Mouse (Mus musculus) MEL (cell line): ENCODE measurements around the gene Heatr3. TPM values are rescaled to one million over a fixed set of nuclear protein-coding genes. Genes with fewer than 3 reads are reported as not detected.
A peak's percentile ranks its signal among the peaks of the same experiment; 100 is the strongest.

ENCODE experiments used
- DNase-seq: peaks from one replicate; pipeline ENCODE4 v3.0.0; 2011; ENCODE audit warnings: low read depth, low spot score
- H3K27ac ChIP-seq: 2 replicates; pipeline ENCODE4 v1.5.1; 2012; ENCODE audit warnings: low read depth, mild to moderate bottlenecking, control low read depth, low read length, moderate library complexity; ENCODE audit not compliant: control insufficient read depth
- H3K27me3 ChIP-seq, 2 experiments: fragments of 150-350 bp in 1 of 2; sonication (generic) in 1 of 2; 2 replicates each; pipeline ENCODE4 v1.6.1; 2012; ENCODE audit warnings: low read length in 2 of 2, mild to moderate bottlenecking in 2 of 2, improper control_type of control experiment in 1 of 2, moderate library complexity in 1 of 2; ENCODE audit not compliant: insufficient read depth in 2 of 2, control insufficient read depth in 1 of 2
- H3K36me3 ChIP-seq, 2 experiments: 2 replicates each; pipeline ENCODE4 v1.6.1; 2012 to 2014; ENCODE audit warnings: low read length in 2 of 2, improper control_type of control experiment in 1 of 2, inconsistent platforms in 1 of 2, mild to moderate bottlenecking in 1 of 2; ENCODE audit not compliant: insufficient read depth in 2 of 2, control insufficient read depth in 1 of 2
- H3K4me1 ChIP-seq, 2 experiments: fragments of 150-350 bp in 1 of 2; sonication (generic) in 1 of 2; 2 replicates each; pipeline ENCODE4 v1.6.1; 2012; ENCODE audit warnings: low read length in 2 of 2, improper control_type of control experiment in 1 of 2, mild to moderate bottlenecking in 1 of 2; ENCODE audit not compliant: insufficient read depth in 2 of 2, control insufficient read depth in 1 of 2
- H3K4me3 ChIP-seq, 2 experiments: fragments of 150-350 bp in 1 of 2; sonication (generic) in 1 of 2; 2 replicates each; pipeline ENCODE4 v1.5.1; 2012; ENCODE audit warnings: low read depth in 2 of 2, low read length in 2 of 2, mild to moderate bottlenecking in 2 of 2, moderate library complexity in 2 of 2, control low read depth in 1 of 2, improper control_type of control experiment in 1 of 2; ENCODE audit not compliant: control insufficient read depth in 1 of 2, insufficient read depth in 1 of 2
- H3K79me2 ChIP-seq: 2 replicates; pipeline ENCODE4 v1.6.1; 2012; ENCODE audit warnings: mild to moderate bottlenecking, low read length, moderate library complexity; ENCODE audit not compliant: control insufficient read depth, poor library complexity, insufficient read depth
- H3K9ac ChIP-seq: 2 replicates; pipeline ENCODE4 v1.6.1; 2012; ENCODE audit warnings: low read depth, mild to moderate bottlenecking, control low read depth, low read length, moderate library complexity; ENCODE audit not compliant: control insufficient read depth, poor library complexity, severe bottlenecking
- H3K9me3 ChIP-seq: fragments of 150-350 bp; sonication (generic); replicated peaks from 2 replicates; pipeline ENCODE4 v1.6.1; 2012; ENCODE audit warnings: mild to moderate bottlenecking, low read length, improper control_type of control experiment, moderate library complexity; ENCODE audit not compliant: insufficient read depth
- BHLHE40 ChIP-seq: IDR thresholded peaks from 2 replicates; pipeline ENCODE4 v1.6.1; 2012; ENCODE audit warnings: low read depth, mild to moderate bottlenecking, inconsistent platforms, low read length, improper control_type of control experiment, borderline replicate concordance
- CHD2 ChIP-seq: IDR thresholded peaks from 2 replicates; pipeline ENCODE4 v1.6.1; 2011; ENCODE audit warnings: low read length, improper control_type of control experiment
- CTCF ChIP-seq, 3 experiments: IDR thresholded peaks in 2 of 3; conservative IDR thresholded peaks in 1 of 3; 2 replicates each; pipeline ENCODE4 v1.5.1; 2011 to 2012; ENCODE audit warnings: low read length in 3 of 3, low read depth in 2 of 3, mild to moderate bottlenecking in 2 of 3, improper control_type of control experiment in 1 of 3, inconsistent platforms in 1 of 3, mixed read lengths in 1 of 3, moderate library complexity in 1 of 3; ENCODE audit not compliant: control insufficient read depth in 1 of 3, insufficient read depth in 1 of 3, poor library complexity in 1 of 3, severe bottlenecking in 1 of 3
- E2F4 ChIP-seq: IDR thresholded peaks from 2 replicates; pipeline ENCODE4 v1.6.1; 2011; ENCODE audit warnings: low read depth, low read length, improper control_type of control experiment, borderline replicate concordance
- EP300 ChIP-seq, 2 experiments: IDR thresholded peaks; 2 replicates each; pipeline ENCODE4 v1.6.1; 2011; ENCODE audit warnings: improper control_type of control experiment in 2 of 2, low read length in 2 of 2, low read depth in 1 of 2, mild to moderate bottlenecking in 1 of 2
- GATA1 ChIP-seq: IDR thresholded peaks from 2 replicates; pipeline ENCODE4 v1.6.1; 2011; ENCODE audit warnings: low read depth, low read length, improper control_type of control experiment
- KAT2A ChIP-seq: conservative IDR thresholded peaks from 2 replicates; pipeline ENCODE4 v1.6.1; 2012; ENCODE audit warnings: low read depth, low read length, improper control_type of control experiment, inconsistent platforms
- MAX ChIP-seq: IDR thresholded peaks from 2 replicates; pipeline ENCODE4 v1.6.1; 2011; ENCODE audit warnings: low read length, improper control_type of control experiment
- MAZ ChIP-seq: IDR thresholded peaks from 2 replicates; pipeline ENCODE4 v1.6.1; 2012; ENCODE audit warnings: low read depth, mild to moderate bottlenecking, inconsistent platforms, low read length, improper control_type of control experiment
- MEF2A ChIP-seq: IDR thresholded peaks from 2 replicates; pipeline ENCODE4 v1.6.1; 2014; ENCODE audit warnings: low read depth, mild to moderate bottlenecking, inconsistent platforms, low read length, improper control_type of control experiment; ENCODE audit not compliant: poor library complexity, insufficient replicate concordance, severe bottlenecking; ENCODE audit errors: extremely low read depth
- NELFE ChIP-seq: IDR thresholded peaks from 2 replicates; pipeline ENCODE4 v1.6.1; 2011; ENCODE audit warnings: low read depth, low read length, improper control_type of control experiment
- NRF1 ChIP-seq: IDR thresholded peaks from 2 replicates; pipeline ENCODE4 v1.6.1; 2014; ENCODE audit warnings: low read depth, mild to moderate bottlenecking, inconsistent platforms, low read length, improper control_type of control experiment, moderate library complexity; ENCODE audit not compliant: poor library complexity, insufficient read depth, severe bottlenecking
- POLR2A ChIP-seq, 2 experiments: IDR thresholded peaks; 2 replicates each; pipeline ENCODE4 v1.6.1; 2011 to 2012; ENCODE audit warnings: low read length in 2 of 2, mild to moderate bottlenecking in 2 of 2, control low read depth in 1 of 2, improper control_type of control experiment in 1 of 2, low read depth in 1 of 2, moderate library complexity in 1 of 2; ENCODE audit not compliant: control insufficient read depth in 1 of 2, insufficient read depth in 1 of 2, poor library complexity in 1 of 2
- POLR2AphosphoS2 ChIP-seq: IDR thresholded peaks from 2 replicates; pipeline ENCODE4 v1.6.1; 2011; ENCODE audit warnings: low read length, improper control_type of control experiment
- POLR2AphosphoS5 ChIP-seq: IDR thresholded peaks from 2 replicates; pipeline ENCODE4 v1.6.1; 2012; ENCODE audit warnings: low read depth, borderline replicate concordance, mild to moderate bottlenecking, inconsistent platforms, low read length, moderate library complexity, mixed read lengths
- RAD21 ChIP-seq: IDR thresholded peaks from 2 replicates; pipeline ENCODE4 v1.6.1; 2011; ENCODE audit warnings: mild to moderate bottlenecking, low read depth, low read length, improper control_type of control experiment
- RCOR1 ChIP-seq: IDR thresholded peaks from 2 replicates; pipeline ENCODE4 v1.6.1; 2012; ENCODE audit warnings: low read depth, mild to moderate bottlenecking, inconsistent platforms, low read length, improper control_type of control experiment
- SIN3A ChIP-seq: IDR thresholded peaks from 2 replicates; pipeline ENCODE4 v1.6.1; 2012; ENCODE audit warnings: low read length, improper control_type of control experiment, inconsistent platforms
- SMC3 ChIP-seq: IDR thresholded peaks from 2 replicates; pipeline ENCODE4 v1.6.1; 2011; ENCODE audit warnings: low read depth, low read length, improper control_type of control experiment
- ZC3H11A ChIP-seq: IDR thresholded peaks from 2 replicates; pipeline ENCODE4 v1.6.1; 2012; ENCODE audit warnings: low read depth, mild to moderate bottlenecking, inconsistent platforms, low read length, improper control_type of control experiment
- ZNF384 ChIP-seq: IDR thresholded peaks from 2 replicates; pipeline ENCODE4 v1.6.1; 2012; ENCODE audit warnings: low read depth, mild to moderate bottlenecking, inconsistent platforms, low read length, improper control_type of control experiment
- polyA plus RNA-seq, 2 experiments: library from polyadenylated mRNA; stranded (reverse) in 1 of 2; unstranded in 1 of 2; fragments of >175 nt in 1 of 2; fragments of >200 nt in 1 of 2; gene quantifications; 2 replicates each; pipeline versions ENCODE4 v1.2.1 to v1.2.4; 2012; ENCODE audit warnings: low replicate concordance in 2 of 2, low read depth in 1 of 2; ENCODE audit not compliant: insufficient read length in 2 of 2, insufficient read depth in 1 of 2, missing spikeins in 1 of 2
- total RNA-seq: library from RNA; depleted of rRNA; stranded (reverse); fragments of 300-350 nt; gene quantifications from 2 replicates; pipeline ENCODE4 v1.2.3, GENCODE M21; 2012

Heatr3 gene
- total and polyA plus RNA-seq, 3 experiments, result 59.6 to 60.3 TPM; not detected in 1

DNA sequence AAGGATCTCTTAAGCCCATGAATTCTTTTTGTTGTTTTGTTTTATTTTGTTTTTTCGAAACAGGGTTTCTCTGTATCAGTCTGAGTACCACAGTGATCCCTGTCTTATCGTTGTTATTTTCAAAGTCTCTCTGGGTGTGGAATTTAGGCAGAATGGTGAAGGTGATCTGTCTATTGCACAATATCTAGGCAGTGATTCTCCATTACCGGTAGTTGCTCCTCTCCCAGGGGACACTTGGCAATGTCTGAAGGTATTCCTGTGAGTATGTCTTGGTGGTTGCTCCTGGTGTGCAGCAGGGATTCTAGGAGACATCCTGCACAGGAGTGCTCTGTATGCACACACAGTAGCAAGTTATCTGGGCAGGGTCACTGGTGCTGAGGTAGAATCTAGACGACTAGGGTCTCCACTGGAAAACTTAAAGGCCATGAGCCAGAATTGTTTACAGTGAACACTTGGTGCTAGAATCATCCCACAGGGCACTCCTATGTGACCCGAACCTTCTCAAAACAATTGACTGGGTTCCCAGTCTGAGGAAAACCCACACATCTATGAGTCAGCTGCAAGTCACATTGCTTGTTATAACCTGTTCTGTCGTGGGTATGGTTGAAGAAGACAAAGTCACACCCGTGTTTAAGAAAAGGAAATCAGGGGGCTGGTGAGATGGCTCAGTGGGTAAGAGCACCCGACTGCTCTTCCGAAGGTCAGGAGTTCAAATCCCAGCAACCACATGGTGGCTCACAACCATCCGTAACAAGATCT is 22.8 kb downstream of the Heatr3 start:
- Histone ChIP-seq H3K27ac (no peak overlapping the region), H3K4me3 (no peak overlapping the region), H3K27me3 (no peaks in the 10 kb centered on the region)
- no peak for DNase-seq
- TF ChIP-seq CHD2, result no peak
- no peak for TF ChIP-seq NELFE
- no peak for TF ChIP-seq MAX
- TF ChIP-seq POLR2AphosphoS2, result no peak
- no peak for TF ChIP-seq RAD21
- no peak for TF ChIP-seq SIN3A
- no peak for TF ChIP-seq E2F4
- TF ChIP-seq RCOR1, result no peak
- no peak for TF ChIP-seq KAT2A
- TF ChIP-seq NRF1, result no peak
- TF ChIP-seq POLR2A (IDR thresholded peaks at IDR 0.05; ENCODE audit: control insufficient read depth in 1 of 2, insufficient read depth in 1 of 2, low read depth in 1 of 2, low read length in 2 of 2, poor library complexity in 1 of 2), result no peak
- TF ChIP-seq BHLHE40, result no peak
- no peak for TF ChIP-seq POLR2AphosphoS5
- no peak for TF ChIP-seq EP300 (IDR thresholded peaks at IDR 0.05; ENCODE audit: low read depth in 1 of 2, low read length in 2 of 2)
- no peak for TF ChIP-seq MEF2A
- no peak for TF ChIP-seq MAZ
- TF ChIP-seq GATA1, result no peak
- TF ChIP-seq, all 39 proteins: peak for 0
- H3K79me2 ChIP-seq, result no peaks in the 10 kb centered on the region
- peaks cover 0 to 35% of the 10 kb centered on the region in 2 experiments; a peak in 2 of 4 replicates for H3K36me3 ChIP-seq
- H3K9ac ChIP-seq, result no peak overlapping the region
- H3K4me1 ChIP-seq, result no peaks in the 10 kb centered on the region
- no peaks in the 10 kb centered on the region for H3K9me3 ChIP-seq

DNA sequence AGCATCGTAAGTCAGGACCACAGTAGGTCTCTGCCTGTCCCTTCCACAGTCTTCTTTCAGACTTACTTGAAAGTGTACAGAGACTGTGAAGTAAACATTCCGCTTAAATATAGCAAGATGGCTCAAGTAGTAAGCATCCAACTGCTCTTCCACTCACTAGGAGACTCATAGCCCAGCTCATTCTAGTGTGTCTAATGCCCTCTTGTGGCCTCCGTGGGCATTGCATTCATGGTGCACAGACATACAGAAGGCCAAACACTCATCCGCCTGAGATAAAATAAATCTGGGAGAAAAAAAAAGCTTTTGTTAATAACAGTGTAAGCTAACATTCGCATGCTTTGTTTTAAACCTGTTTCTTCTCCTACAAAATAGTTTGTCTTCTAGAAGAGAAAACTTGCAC is 23.8 kb downstream of the Heatr3 start:
- no peaks in the 10 kb centered on the region for H3K9me3 ChIP-seq
- H3K36me3 ChIP-seq, result peaks cover 0 to 30% of the 10 kb centered on the region in 2 experiments; a peak in 2 of 4 replicates
- no peak overlapping the region for H3K27ac ChIP-seq
- TF ChIP-seq RAD21 (peak; percentile 46), E2F4 (no peak), ZC3H11A (peak; percentile 27; the same call in 1 of the 2 replicates), ZNF384 (no peak), SMC3 (peak; percentile 52), CTCF (IDR thresholded peaks at IDR 0.05 in 2 of 3, conservative IDR thresholded peaks at IDR 0.05 in 1 of 3; ENCODE audit: control insufficient read depth in 1 of 3, insufficient read depth in 1 of 3, low read depth in 2 of 3, low read length in 3 of 3, poor library complexity in 1 of 3, severe bottlenecking in 1 of 3) (peak; percentile 73 to 87 (median 82))
- no peaks in the 10 kb centered on the region for H3K27me3 ChIP-seq
- no peaks in the 10 kb centered on the region for H3K4me1 ChIP-seq
- H3K4me3 ChIP-seq, result no peak overlapping the region
- no peaks in the 10 kb centered on the region for H3K79me2 ChIP-seq
- DNase-seq, result peak; percentile 82
- H3K9ac ChIP-seq, result no peak overlapping the region
